Mouse (Mus musculus) hindbrain, embryonic 13.5 days (tissue): ENCODE measurements around the gene Sys1. TPM values are rescaled to one million over a fixed set of nuclear protein-coding genes. Genes with fewer than 3 reads are reported as not detected.

Experiments used
- ATAC-seq: fragments of 200-750 bp; cut with Nextera tagmentation; 2 replicates; pipeline ENCODE4 v1.8.0; 2017; ENCODE audit warnings: moderate TSS enrichment; ENCODE audit not compliant: low FRiP score
- H3K27ac ChIP-seq: fragments of 300-500 bp; sonication (generic); 2 replicates; pipeline ENCODE4 v1.5.1; 2015; ENCODE audit warnings: inconsistent platforms, mild to moderate bottlenecking, moderate library complexity
- H3K27me3 ChIP-seq: fragments of 300-500 bp; sonication (generic); 2 replicates; pipeline ENCODE4 v1.6.1; 2015; ENCODE audit warnings: mild to moderate bottlenecking, inconsistent platforms
- H3K36me3 ChIP-seq: fragments of 300-500 bp; sonication (generic); 2 replicates; pipeline ENCODE4 v1.6.1; 2015; ENCODE audit warnings: mild to moderate bottlenecking, inconsistent platforms
- H3K4me1 ChIP-seq: fragments of 300-500 bp; sonication (generic); replicated peaks from 2 replicates; pipeline ENCODE4 v1.6.1; 2015; ENCODE audit warnings: inconsistent platforms
- H3K4me2 ChIP-seq: fragments of 300-500 bp; sonication (generic); 2 replicates; pipeline ENCODE4 v1.6.1; 2015; ENCODE audit warnings: inconsistent platforms, mild to moderate bottlenecking, moderate library complexity
- H3K4me3 ChIP-seq: fragments of 300-500 bp; sonication (generic); 2 replicates; pipeline ENCODE4 v1.5.1; 2015; ENCODE audit warnings: mild to moderate bottlenecking, inconsistent platforms
- H3K9ac ChIP-seq: fragments of 300-500 bp; sonication (generic); 2 replicates; pipeline ENCODE4 v1.6.1; 2015; ENCODE audit warnings: mild to moderate bottlenecking, inconsistent platforms
- H3K9me3 ChIP-seq: fragments of 300-500 bp; sonication (generic); 2 replicates; pipeline ENCODE4 v1.6.1; 2016; ENCODE audit warnings: inconsistent platforms
- WGBS: fragments of 180-500 bp; shearing (Covaris S2); methylation state at CpG from one replicate; pipeline ENCODE4 v1.1.7; 2015; 5-methylcytosine and 5-hydroxymethylcytosine counted together
- polyA plus RNA-seq: library from polyadenylated mRNA; unstranded; fragments of >200 nt; fragmentation: Nextera tagmentation; extraction: Ambion mirVana; gene quantifications from 2 replicates; pipeline ENCODE4 v1.2.1, GENCODE M21; 2015

Gene Sys1
- polyA plus RNA-seq, 1 experiment from 2014 or later = 85.3 TPM

DNA sequence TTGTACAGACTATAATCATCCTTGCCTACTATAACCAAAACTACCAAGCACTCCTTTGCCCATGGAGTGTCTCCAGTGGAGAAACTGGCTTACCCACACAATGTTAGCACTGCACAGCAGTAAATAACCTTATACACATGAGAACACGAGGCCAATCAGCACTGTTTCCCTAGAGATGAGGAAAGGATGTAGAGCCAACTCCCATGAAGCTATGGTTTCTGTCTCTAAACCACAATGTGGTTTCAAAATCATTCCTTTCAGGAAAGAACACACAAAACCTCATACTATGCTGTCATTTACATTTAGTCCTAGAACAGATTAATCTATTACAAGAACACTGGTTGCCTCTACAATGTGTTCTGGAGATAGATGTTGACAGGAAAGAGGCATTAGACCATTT lies 39.6 kb downstream of the Sys1 start:
- Histone ChIP-seq H3K4me2 (peak overlapping the region; percentile 99), H3K27me3 (no peaks in the 10 kb centered on the region), H3K27ac (no peak overlapping the region), H3K4me1 (peaks cover 19% of the 10 kb centered on the region), H3K36me3 (peaks cover 22% of the 10 kb centered on the region), H3K4me3 (peak overlapping the region; percentile 87; the same call in 1 of the 2 replicates), H3K9ac (no peak overlapping the region), H3K9me3 (no peaks in the 10 kb centered on the region)
- no peak for ATAC-seq
- 71% methylated on average over 1 of the region's 1 CpGs for WGBS

- peak within 1 kb of the TSS; percentile 99 for H3K4me2 ChIP-seq
- peak within 1 kb of the TSS; percentile 81 for H3K9ac ChIP-seq
- no peaks in the 10 kb centered on the region for H3K9me3 ChIP-seq
- H3K4me3 ChIP-seq = peak within 1 kb of the TSS; percentile 87
- peak; percentile 96 for ATAC-seq
- H3K36me3 ChIP-seq = peaks cover 29% of the 10 kb centered on the region
- 4% methylated on average over 43 of the region's 43 CpGs for WGBS
- no peaks in the 10 kb centered on the region for H3K27me3 ChIP-seq
- peak within 1 kb of the TSS; percentile 78 for H3K27ac ChIP-seq
- H3K4me1 ChIP-seq = peaks cover 19% of the 10 kb centered on the region
Observed at GRCm38 (mm10) chr2:164496847-164497690, 40.3 kb downstream of the Sys1 start, which contains the start of gene Pigt. Gene Pigt, plus strand, starts transcription at chr2:164497520.

GRCm38 (mm10) chr2:164497691-164498268 lies 41.0 kb downstream of the Sys1 start:
- H3K4me1 ChIP-seq = peaks cover 19% of the 10 kb centered on the region
- H3K9me3 ChIP-seq = no peaks in the 10 kb centered on the region
- ATAC-seq = peak; percentile 67
- no peak overlapping the region for H3K27ac ChIP-seq
- peak overlapping the region; percentile 87 for H3K4me3 ChIP-seq
- peaks cover 36% of the 10 kb centered on the region for H3K36me3 ChIP-seq
- 6% methylated on average over 21 of the region's 21 CpGs for WGBS
- peak overlapping the region; percentile 99 for H3K4me2 ChIP-seq
- peak overlapping the region; percentile 81 for H3K9ac ChIP-seq
- no peaks in the 10 kb centered on the region for H3K27me3 ChIP-seq

GRCm38 (mm10) chr2:164499317-164499716 lies 42.6 kb downstream of the Sys1 start:
- H3K27me3 ChIP-seq = no peaks in the 10 kb centered on the region
- peaks cover 51% of the 10 kb centered on the region for H3K36me3 ChIP-seq
- H3K9ac ChIP-seq = no peak overlapping the region
- H3K4me3 ChIP-seq = no peak overlapping the region
- WGBS = 76% methylated on average over 5 of the region's 5 CpGs
- no peak for ATAC-seq
- peaks cover 19% of the 10 kb centered on the region for H3K4me1 ChIP-seq
- peaks cover 4% of the 10 kb centered on the region; the same call in 1 of the 2 replicates for H3K9me3 ChIP-seq
- no peak overlapping the region for H3K4me2 ChIP-seq
- H3K27ac ChIP-seq = no peak overlapping the region

DNA sequence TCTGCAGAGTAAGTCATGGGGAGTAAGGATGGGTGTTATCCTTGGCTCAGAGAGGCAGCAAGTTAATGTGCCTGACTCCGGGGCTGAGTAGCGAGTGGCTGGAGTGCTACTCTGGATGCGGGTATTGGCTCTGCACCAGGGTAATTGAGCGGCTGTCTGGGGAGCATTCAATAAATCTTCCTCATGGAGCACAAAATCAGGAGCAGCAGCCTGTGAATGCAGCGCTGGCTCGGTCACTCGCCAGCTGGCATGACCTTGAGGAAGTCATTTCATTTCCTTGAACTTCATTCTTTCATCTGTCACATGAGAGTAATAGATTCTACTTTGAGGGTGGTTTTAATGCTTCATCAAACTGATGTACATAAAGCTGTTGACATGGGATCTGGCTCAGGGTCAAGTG lies 43.7 kb downstream of the Sys1 start:
- Histone ChIP-seq H3K4me1 (peaks cover 19% of the 10 kb centered on the region), H3K36me3 (peaks cover 63% of the 10 kb centered on the region), H3K27ac (no peak overlapping the region), H3K9me3 (peaks cover 12% of the 10 kb centered on the region; the same call in 1 of the 2 replicates), H3K4me3 (no peak overlapping the region), H3K27me3 (no peaks in the 10 kb centered on the region), H3K9ac (no peak overlapping the region), H3K4me2 (no peak overlapping the region)
- 85% methylated on average over 7 of the region's 7 CpGs for WGBS
- ATAC-seq = no peak

DNA sequence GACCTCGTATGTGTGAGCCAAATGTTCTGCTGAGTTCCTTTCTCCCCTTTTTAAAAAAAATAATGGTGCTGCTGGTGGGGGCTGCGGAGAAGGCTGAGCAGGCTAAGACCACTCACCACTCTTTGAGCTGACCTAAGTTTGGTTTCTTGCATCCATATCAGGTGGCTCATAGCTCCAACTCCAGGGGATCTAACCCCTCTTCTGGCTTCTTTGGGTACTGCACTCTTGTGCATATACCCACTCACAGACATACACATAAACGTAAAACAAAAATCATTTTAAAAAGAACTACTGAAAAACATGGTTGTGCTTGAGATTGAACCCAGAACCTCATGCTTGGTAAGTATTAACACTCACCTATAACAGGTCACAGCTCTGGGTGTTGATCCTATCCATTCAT lies 48.2 kb downstream of the Sys1 start:
- H3K4me2 ChIP-seq = no peak overlapping the region
- no peak overlapping the region for H3K27ac ChIP-seq
- ATAC-seq = no peak
- H3K9me3 ChIP-seq = peaks cover 12% of the 10 kb centered on the region; the same call in 1 of the 2 replicates
- 96% methylated on average over 3 of the region's 3 CpGs for WGBS
- H3K27me3 ChIP-seq = no peaks in the 10 kb centered on the region
- H3K4me3 ChIP-seq = no peak overlapping the region
- H3K4me1 ChIP-seq = no peaks in the 10 kb centered on the region
- H3K9ac ChIP-seq = no peak overlapping the region
- peaks cover 82% of the 10 kb centered on the region for H3K36me3 ChIP-seq

GRCm38 (mm10) chr2:164505619-164506347 lies 49.0 kb downstream of the Sys1 start:
- H3K27me3 ChIP-seq = no peaks in the 10 kb centered on the region
- H3K4me2 ChIP-seq = no peak overlapping the region
- peaks cover 12% of the 10 kb centered on the region; the same call in 1 of the 2 replicates for H3K9me3 ChIP-seq
- ATAC-seq = no peak
- no peak overlapping the region for H3K27ac ChIP-seq
- 96% methylated on average over 4 of the region's 4 CpGs for WGBS
- H3K9ac ChIP-seq = no peak overlapping the region
- peaks cover 73% of the 10 kb centered on the region for H3K36me3 ChIP-seq
- H3K4me1 ChIP-seq = no peaks in the 10 kb centered on the region
- H3K4me3 ChIP-seq = no peak overlapping the region

- no peak for ATAC-seq
- Histone ChIP-seq H3K27ac (no peak overlapping the region), H3K9me3 (peaks cover 12% of the 10 kb centered on the region; the same call in 1 of the 2 replicates), H3K4me3 (no peak overlapping the region), H3K4me1 (no peaks in the 10 kb centered on the region), H3K9ac (no peak overlapping the region), H3K4me2 (no peak overlapping the region), H3K36me3 (peaks cover 53% of the 10 kb centered on the region), H3K27me3 (no peaks in the 10 kb centered on the region)
- WGBS = 87% methylated on average over 19 of the region's 19 CpGs
Observed at GRCm38 (mm10) chr2:164507811-164508210, 51.0 kb downstream of the Sys1 start.

GRCm38 (mm10) chr2:164510621-164511190 lies 53.9 kb downstream of the Sys1 start:
- Histone ChIP-seq H3K27me3 (no peaks in the 10 kb centered on the region), H3K4me1 (no peaks in the 10 kb centered on the region), H3K4me2 (no peak overlapping the region), H3K9ac (no peak overlapping the region), H3K9me3 (no peaks in the 10 kb centered on the region), H3K4me3 (no peak overlapping the region), H3K27ac (no peak overlapping the region), H3K36me3 (peaks cover 25% of the 10 kb centered on the region)
- no peak for ATAC-seq
- 53% methylated on average over 5 of the region's 5 CpGs for WGBS

- ATAC-seq = no peak
- peaks cover 9% of the 10 kb centered on the region for H3K36me3 ChIP-seq
- no peak overlapping the region for H3K4me2 ChIP-seq
- no peak overlapping the region for H3K27ac ChIP-seq
- H3K9me3 ChIP-seq = no peaks in the 10 kb centered on the region
- no peaks in the 10 kb centered on the region for H3K4me1 ChIP-seq
- H3K9ac ChIP-seq = no peak overlapping the region
- WGBS = 74% methylated on average over 12 of the region's 14 CpGs
- no peaks in the 10 kb centered on the region for H3K27me3 ChIP-seq
- H3K4me3 ChIP-seq = no peak overlapping the region
Observed at GRCm38 (mm10) chr2:164512121-164512909, 55.6 kb downstream of the Sys1 start.

DNA sequence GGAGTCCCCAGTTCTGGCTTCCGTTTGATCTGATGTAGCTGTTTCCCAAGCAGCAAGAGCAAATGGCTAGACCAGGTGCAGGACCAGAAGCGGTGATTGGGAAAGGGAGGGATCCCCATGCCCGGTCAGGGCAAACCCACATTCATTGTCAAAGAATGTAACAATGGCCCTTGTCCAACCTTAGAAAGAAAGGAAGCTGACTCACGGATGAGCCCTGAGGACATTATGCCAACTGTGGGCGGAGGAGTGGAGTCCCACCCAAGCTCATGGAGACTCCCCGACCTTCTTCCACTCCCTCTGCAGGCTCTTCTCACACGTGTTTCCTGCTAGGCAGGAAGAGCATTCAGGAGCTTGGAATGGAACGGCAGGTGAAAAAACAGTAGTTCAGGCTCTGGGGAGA lies 56.6 kb downstream of the Sys1 start:
- Histone ChIP-seq H3K27me3 (no peaks in the 10 kb centered on the region), H3K36me3 (peaks cover 6% of the 10 kb centered on the region), H3K9ac (no peak overlapping the region), H3K4me3 (no peak overlapping the region), H3K9me3 (no peaks in the 10 kb centered on the region), H3K27ac (no peak overlapping the region), H3K4me2 (no peak overlapping the region), H3K4me1 (no peaks in the 10 kb centered on the region)
- 78% methylated on average over 8 of the region's 8 CpGs for WGBS
- no peak for ATAC-seq
